Mouse (Mus musculus) left cerebral cortex, postnatal 25 days (tissue): ENCODE measurements at regions not wholly inside any gene's neighbourhood (a gene's known extent, or its start where the extent isn't known, plus 50 kb on each side); places are given as distances from the start of the nearest gene placed in this dataset.

Experiments used
- DNase-seq, 2 experiments: peaks; one replicate each; pipeline ENCODE4 v3.0.0; 2022; ENCODE audit warnings: low spot score in 2 of 2, mixed read lengths in 1 of 2
- intact Hi-C: fragments of 180-260 bp; cut with DNase I; formaldehyde crosslinking; loops from one replicate; pipeline ENCODE4 v1.15.1; 2025

DNA sequence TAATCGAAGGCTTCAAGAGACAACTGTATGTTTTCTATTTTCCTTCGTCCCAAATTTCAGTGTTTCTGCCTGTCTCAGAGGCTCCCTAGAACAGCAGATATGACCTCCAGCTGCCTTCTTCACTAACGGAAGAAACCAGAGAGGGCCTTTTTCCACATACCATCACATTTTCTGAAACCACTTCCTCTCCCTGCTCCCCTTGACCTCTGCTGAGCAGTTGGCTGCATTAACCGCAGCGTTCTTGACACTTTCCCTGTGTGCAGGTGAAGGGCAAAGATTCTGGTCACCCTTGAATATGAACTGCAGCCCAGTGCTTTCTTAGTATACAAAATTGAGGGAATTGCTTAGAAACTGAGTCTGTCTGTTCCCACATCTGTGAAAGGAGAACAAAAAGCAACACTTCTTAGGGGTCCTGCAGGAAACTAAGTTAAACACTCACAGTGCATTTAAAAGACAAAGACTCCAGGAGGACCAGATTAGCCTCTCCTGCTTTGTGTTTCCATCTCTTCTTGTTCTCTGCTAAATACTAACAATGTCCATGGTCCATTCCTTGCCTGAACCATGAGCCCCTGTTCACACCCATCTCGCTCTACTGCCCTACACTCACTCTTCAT is 98.4 kb downstream of the Akap11 start:
- intact Hi-C loops, result no loop called here
- no peak for DNase-seq

DNA sequence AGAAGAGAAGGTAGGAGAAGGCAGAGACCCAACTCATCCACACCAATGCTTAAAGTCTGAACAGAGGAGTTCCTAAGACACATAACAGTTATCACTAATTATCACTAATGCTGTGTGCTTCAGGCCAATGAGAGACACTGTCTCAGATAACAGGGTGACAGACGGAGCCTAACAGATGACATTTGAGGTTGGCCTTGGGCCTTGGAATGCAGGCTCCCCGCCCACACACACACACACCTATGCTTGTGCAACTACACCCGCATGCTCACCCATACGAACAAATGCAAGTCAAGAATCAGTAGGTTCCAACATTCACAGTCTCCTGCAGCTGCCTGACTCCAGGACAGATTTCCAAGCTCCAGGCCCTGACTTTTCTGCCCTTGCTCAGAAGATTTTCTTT is 100.0 kb downstream of the Akap11 start:
- DNase-seq, result no peak
- intact Hi-C loops, result no loop called here

DNA sequence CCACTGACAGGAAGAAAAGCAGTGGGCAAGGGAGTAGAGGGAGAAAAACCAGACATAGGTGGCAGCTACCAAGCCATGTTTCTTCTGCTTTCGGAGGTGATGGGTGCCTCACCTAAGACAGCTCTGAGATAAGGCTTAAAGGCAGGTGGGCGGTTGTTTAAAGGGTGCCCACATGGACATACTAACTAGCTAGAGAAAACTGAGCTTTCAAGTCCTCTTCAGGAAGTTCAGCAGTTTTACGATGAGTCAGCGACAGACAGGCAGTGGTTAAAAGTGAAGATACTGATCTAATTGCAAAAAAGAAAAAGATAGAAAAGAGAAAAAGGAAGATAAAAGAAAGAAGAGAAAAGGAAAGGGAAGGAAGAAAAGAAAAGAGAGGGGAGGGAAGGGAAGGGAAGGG is 100.6 kb downstream of the Akap11 start:
- no peak for DNase-seq
- intact Hi-C loops, result no loop called here

DNA sequence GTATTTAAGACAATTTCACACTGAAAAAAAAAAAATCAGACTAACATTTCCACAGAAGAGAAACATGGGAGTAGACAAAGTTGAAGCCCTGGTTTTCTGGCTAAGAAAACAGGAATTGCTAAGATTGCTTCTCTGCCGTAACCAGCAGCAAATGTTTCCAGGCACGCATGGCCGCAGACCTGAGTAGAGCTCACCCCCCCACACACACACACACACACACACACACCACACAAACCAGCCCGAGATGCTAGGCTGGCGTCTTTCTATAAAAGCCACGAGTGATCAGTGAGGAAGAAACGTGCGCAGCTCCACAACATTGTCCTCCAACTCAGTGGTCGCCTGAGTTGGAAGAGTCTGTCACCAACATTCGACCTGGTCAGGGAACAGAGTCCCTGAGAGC is 101.0 kb downstream of the Akap11 start:
- intact Hi-C loops, result no loop called here
- DNase-seq, result no peak

DNA sequence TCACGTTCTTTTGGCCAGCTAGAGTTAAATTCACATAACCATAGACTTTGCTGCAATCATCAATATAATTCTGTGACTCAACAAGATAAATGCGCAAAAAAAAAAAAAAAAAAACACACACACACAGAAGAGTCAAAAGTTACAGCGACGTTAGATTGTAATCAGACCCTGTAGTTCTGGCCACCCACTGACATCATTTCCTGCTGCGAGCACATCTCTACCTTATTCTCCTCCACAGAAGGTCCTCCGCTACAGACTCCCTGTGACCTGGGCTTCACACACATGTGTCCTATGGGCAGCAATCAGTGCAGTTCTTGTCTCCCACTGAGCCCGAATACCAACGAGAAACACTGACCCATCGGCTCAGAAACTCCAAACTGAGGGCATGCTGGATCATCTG is 101.9 kb downstream of the Akap11 start:
- DNase-seq, result no peak
- intact Hi-C loops, result no loop called here

DNA sequence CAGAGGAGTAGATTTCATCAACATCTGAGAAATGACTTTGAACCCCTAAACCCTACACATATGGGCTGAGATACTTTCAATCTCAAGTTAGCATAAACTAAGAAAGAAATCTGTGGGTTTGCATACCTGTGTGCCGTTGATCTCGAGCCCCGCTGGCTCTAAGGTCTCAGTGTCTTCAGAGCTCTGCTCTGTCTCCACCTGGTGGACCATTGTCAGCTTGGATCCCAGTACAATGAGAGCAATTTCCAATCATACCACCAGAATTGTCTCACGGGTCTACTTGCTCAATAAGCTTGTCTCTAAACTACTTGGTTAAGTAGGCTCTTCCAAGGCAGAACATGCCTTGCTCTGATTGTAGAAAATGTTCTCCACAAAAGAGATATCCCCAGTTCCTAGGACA is 102.5 kb downstream of the Akap11 start:
- intact Hi-C loops, result no loop called here

DNA sequence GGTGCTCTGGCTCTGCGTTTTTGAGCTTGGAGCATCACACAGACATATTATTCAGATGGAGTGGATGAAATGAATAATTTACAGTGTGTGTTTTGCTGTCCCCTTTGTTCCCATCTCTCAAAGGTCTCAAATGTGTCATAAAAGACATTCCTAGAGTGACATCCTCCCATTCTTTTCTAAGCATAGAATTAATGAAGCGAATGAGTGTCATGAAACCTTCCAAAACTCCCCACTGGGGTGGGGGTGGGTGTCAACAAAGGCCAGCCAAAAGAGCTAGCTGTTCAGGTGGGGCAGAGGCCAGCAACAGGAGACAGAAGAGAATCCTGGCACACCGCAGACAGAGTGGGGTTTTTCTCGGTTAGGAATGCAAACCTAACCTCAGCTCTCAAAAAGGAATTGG is 104.1 kb downstream of the Akap11 start:
- DNase-seq, result no peak
- intact Hi-C loops, result no loop called here

More for the DNA sequence above, 102.5 kb downstream of the Akap11 start:
- DNase-seq, result no peak

DNA sequence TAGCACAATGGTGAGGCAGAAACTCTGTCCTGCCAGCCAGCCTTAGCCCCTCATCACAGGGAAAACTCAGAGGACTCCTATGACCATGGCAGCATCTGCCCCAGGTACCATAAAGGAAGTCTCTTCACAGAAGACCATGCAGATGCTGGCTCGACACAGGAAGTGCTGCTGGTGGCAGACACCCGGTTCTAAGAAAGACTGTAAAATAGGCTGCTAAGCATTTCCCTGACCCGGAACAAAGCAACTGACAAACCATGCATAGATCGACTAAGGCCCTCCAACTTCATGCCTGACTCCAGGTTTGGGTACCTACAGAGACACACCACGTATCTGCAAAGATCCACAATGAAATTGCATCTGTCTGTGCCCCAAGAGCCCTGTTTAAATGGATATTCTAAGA is 104.7 kb downstream of the Akap11 start:
- intact Hi-C loops, result no loop called here
- DNase-seq, result no peak

DNA sequence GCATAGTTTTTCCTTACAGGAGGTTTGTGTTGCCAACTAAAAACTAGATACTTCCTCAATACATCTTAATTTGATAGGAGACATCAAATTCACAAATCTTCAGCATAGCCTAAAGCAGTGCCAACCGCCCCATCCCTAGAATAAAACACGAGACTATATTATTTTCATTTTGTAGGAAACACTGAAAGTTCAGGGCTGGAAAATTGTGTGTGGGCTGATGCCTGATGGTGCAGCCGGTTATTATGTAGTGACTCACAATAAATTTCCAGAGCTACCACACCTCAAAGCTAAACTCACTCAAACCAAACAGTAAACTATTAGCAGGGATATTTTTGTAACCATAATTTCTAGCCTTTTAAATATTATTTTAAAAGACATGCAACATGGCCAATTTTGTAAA is 105.2 kb downstream of the Akap11 start:
- intact Hi-C loops, result no loop called here
- DNase-seq, result peak; percentile 17 to 23

DNA sequence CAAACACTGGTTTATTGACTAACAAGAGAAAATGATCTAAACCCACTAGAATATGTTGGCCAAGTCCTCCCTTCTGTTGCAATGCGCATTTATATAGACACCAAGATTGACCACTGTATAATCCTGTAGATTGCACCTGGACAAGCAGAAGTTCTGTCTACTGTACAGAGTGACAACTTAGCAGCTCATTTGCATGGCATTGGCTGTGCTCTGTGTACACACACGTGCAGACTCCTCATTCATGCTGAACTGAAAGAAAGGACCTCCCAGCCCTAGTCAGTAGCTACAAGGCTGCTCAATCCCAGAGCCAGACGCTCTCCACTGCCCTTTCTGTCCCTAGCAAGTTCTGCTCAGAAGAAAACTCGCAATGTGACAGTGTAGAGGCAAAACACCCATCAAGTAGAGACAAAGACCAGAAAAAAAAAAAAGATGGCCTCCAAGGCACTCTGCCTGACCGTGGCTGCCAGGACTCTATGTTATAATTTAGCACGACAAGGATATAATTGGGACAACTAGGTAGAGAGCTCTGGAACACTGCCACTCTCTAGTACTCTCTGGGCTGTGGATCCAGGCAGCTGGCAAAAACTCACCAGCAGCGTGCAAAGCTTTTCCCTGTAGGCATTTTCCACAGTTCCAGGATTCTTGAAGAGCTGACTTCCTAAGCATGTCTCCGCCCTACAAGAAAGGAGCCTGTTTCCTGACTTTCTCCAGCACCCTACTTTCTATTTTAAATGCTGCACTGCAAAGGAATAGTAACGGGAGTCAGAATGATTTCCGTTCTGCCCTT is 108.2 kb downstream of the Akap11 start:
- DNase-seq, result peak; percentile 21 to 81
- intact Hi-C loops, result no loop called here

DNA sequence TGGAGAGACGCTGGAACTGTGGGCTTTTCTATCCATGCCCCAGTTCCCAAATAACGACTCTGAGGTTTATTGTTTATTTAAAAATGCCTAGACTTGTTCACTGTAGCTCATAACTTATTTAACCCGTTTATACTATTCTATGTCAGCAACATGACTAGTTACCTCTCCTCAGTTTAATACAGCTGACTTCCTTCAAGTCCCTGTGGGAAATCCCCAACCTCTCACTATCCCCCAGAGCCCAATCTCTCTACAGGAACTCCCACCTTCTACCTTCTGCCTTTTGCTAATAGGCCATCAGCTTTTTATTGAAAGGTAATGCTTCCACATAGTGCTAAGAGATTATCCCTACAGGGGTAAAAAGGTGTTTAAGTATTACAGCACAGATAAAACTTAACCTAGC is 109.5 kb downstream of the Akap11 start:
- intact Hi-C loops, result no loop called here
- no peak for DNase-seq

DNA sequence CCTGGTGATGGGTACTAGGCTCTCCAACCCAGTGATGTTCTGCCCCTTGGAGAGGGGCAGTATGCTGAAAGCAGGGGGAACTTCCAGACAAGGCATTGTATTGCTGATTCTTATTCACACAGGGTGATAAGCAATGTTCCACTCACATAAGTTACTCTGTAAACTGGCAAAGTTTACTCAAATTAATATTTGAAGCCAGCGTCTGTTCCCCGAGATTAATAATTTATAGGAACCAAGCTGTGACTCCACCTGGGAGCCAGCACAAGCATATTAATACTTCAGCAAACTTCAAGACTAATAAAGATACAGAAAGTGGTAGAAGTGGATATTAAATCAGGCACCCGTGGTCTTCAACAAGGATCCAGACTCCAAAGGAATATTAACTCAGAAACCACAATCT is 114.0 kb downstream of the Akap11 start:
- intact Hi-C loops, result no loop called here
- no peak for DNase-seq

DNA sequence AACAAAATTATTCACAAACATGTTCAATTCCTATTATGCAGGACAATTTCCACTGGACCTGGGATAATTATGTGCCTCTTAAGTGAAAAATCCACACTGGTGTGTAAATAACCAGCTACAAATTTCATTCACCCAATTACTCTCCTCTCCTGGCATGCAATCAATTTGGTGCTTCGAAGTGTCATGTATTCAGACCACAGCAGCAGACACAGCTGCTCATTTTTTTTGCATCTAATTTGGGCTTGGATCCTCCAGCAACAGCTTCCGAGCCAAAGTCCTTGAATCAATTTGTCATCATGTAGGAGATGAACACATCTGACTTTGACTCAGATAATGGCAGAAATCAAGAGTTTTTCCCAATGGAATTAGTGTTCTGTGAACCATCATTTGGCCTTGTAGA is 113.1 kb upstream of the Tnfsf11 start:
- intact Hi-C loops, result no loop called here
- peak in 1 of 2 experiments; percentile 16 for DNase-seq

DNA sequence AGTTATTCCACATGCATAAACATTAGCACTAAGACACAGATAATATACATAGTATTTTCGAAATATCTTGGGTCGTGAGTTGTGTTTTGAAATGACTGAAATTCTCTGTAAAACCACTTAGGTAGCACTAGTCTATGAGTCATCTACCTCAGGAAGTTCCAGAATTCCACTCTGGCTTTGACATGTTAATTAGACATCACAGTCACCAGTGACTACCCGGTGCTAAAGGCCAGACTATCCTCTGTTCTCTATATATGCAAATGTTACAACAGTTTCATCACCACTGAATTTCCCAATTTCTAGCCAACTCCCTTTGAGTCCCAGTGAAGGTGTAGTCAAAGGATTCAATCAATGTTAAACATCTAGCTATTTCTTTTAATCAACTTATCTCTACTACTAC is 112.3 kb upstream of the Tnfsf11 start:
- intact Hi-C loops, result no loop called here

DNA sequence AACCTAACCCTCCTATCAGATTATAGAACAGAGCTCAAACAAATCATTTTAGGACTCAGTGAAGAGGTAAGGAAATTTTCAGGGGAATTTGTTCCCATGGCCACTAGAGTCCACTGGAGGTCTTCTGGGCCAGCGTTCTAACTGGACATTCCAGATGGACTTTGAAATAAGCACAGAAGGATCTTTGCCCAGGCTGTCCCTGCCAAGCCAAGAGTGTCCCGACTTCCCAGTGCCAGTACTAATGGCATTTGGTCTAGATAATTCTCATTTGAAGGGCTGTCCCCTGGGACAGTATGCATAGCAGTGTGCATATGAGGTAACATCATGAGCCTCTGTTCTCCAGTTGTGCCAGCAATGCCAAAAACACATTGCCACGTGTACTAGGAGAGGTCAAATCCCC is 97.7 kb upstream of the Tnfsf11 start:
- intact Hi-C loops, result no loop called here
- no peak for DNase-seq

More for the DNA sequence above, 112.3 kb upstream of the Tnfsf11 start:
- no peak for DNase-seq

DNA sequence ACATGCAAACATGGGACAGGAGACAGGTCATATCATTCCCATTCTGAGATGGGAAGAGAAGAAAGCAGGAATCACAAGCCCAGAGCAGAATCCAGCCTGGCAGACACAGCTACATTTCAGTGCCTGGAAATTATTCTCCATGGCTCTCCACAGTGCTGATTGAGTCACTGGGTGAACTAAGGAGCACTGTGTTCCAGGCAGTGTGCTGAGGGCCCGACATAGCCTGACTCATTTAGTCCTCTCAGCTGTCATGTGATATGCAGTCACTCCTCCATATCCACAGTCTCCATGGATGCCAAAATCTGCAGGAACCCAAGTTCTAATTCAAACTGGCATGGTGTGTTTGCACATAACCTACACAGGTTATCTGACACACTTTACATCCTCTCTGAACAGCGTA is 90.1 kb upstream of the Tnfsf11 start:
- intact Hi-C loops, result no loop called here

DNA sequence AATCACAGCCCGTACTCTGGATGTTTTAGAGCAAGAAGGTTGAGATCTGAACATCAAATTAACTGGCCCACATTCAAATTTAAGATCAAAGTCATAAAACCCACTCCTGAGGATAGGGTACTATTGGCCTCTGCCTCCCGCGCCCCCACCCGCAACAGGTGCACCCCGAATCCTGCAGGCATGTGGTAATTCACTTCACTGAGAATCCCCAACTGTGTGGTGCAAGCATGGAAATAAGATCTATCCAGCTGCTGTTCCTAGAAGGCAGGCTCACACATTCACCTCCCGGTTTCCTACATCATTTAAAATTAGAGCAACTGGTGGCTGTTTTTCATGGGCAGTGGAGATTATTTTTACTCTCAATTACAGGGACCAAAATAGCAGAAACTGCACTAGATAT is 87.8 kb upstream of the Tnfsf11 start:
- DNase-seq, result no peak
- intact Hi-C loops, result no loop called here

More for the DNA sequence above, 90.1 kb upstream of the Tnfsf11 start:
- peak in 1 of 2 experiments; percentile 14 for DNase-seq

DNA sequence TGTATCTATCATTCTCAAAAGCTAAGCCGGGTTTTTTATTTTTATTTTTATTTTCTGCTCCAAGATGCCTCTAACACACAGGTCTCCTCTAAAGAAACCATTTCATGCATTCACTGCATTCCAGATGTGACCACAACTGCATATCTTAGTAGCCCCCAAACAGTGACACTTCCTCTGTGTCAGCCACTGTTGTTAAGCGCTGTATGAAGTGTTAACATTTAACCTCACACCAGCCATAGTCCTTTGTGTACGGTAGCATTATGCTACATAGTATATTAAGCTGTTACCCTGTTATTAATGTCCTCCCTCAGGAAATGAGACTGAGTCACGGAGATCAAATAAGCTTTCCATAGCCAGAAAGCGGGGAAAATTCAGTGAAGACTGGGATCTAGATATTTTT is 79.2 kb upstream of the Tnfsf11 start:
- DNase-seq, result no peak
- intact Hi-C loops, result no loop called here

DNA sequence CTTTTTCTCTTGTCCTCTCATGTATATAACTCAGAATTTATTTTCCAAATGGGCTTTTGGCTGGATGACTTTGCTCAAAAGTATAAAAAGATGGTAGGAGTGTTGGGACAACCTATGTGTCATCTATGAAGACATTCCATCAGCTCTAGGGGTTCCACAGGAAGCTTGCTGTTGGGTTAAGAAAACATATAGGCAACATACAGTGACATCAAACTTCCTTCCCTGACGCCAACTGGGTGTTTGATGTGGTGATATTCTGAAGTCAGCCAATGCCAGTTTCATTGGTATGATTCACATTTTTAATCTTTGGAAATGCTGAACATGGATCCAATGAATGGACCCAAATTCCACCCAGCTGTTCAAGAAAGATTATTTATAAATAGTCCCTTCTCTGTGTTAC is 76.5 kb upstream of the Tnfsf11 start:
- DNase-seq, result no peak
- intact Hi-C loops, result no loop called here

DNA sequence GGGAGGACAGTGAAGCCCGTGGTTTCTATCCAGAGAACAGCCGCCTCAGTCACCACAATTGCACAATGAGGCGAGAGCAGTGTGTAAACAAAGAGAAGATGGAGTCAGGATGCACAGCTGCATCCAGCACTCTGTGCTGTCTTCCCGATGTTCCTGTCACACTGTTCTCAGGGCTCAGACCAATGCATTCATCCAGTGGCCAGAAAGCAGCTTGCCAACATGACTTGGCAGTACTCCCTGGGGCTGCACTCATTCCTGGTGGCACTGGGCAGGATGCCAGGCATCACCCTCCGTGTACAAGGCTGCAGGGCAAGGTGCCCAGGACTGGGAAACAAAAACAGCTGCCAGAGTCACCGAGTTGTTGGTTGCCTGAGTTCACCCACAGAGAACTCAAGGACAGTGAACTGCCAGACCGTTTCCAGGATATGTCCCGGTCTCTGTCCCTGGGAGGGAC is 75.4 kb upstream of the Tnfsf11 start:
- peak; percentile 80 to 88 for DNase-seq
- intact Hi-C loops, result no loop called here

DNA sequence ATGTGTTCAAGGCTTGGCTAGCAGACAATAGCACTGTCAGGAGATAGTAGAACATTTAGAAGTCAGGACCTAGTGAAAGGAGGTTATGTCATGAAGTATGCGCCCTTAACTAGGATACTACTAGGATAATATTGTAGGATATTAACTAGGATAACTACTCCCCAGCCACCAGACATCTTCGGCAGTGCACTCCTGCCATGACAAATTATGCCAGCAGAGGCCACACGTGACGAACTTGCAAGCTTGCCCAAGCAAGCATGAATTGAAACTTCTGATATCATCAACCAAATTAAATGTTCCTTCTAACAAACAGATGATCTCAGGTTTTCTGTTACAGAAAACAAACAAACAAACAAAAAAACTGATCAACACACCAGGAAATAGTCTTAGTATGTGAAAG is 72.2 kb upstream of the Tnfsf11 start:
- intact Hi-C loops, result no loop called here
- DNase-seq, result no peak
